ENCODE assay signal across 15 mouse cellular contexts in the genomic region with DNA sequence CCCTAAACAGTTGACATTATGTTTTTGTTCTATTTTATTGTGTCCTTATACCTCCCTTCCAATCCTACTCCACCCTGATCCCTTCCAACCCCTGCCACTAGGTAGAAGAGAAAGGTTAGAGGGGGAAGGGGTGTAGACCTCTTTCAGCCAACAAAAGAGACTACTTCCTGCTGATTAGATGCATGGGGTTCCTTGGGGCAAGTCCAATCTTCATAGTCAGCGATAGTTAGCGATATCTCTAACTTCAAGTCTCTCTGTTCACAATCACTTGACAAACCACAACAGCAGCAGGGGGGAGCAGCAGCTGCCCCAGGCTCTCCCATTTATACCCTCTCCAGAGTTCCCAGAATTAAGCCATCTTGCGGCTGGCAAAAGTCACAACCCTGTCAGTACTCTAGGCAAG. TPM values are rescaled to one million over a fixed set of nuclear protein-coding genes. Genes with fewer than 3 reads are reported as not detected.
DNase-seq lines count a peak whose midpoint lies in the region; ATAC-seq lines count a peak whose summit lies in the region.
"Had no signal": no experiment of that assay in that cellular context is flagged by ENCODE, and none has a peak within 500 bp of the region (broad histone marks: within the 10 kb centered on the region; RNA-seq: fewer than 3 reads in every experiment).

No protein-coding gene starts in this region.

- DNase-seq in CD4-positive, CD25-positive, alpha-beta regulatory T cell, adult 2 months (ENCODE audit: low read depth, low spot score): peak; percentile 23
- no peak for DNase-seq in hindbrain, embryonic 10.5 days (ENCODE audit: low spot score)
- no peak for DNase-seq in frontal cortex, postnatal 10 days (ENCODE audit: low spot score in 2 of 2)
- DNase-seq: cerebellum, adult 11 months; kidney, adult 8-10 months; right cerebral cortex, postnatal 25 days had no signal

- WGBS in limb, embryonic 15.5 days: 39% methylated on average over 3 of the region's 3 CpGs
- WGBS in hindbrain, embryonic 10.5 days: 70% methylated on average over 3 of the region's 3 CpGs

- H3K27ac ChIP-seq in limb, embryonic 15.5 days: peak overlapping the region; percentile 99
- no peak overlapping the region for H3K27ac ChIP-seq in hindbrain, embryonic 10.5 days
- H3K27ac ChIP-seq: hindbrain, embryonic 15.5 days; lung, embryonic 15.5 days; midbrain, embryonic 12.5 days had no signal

- peak overlapping the region; percentile 53 for H3K4me3 ChIP-seq in megakaryocyte, embryonic 14.5 days (replicated peaks)
- no peak overlapping the region for H3K4me3 ChIP-seq in limb, embryonic 15.5 days
- H3K4me3 ChIP-seq in hindbrain, embryonic 10.5 days: no peak overlapping the region
- H3K4me3 ChIP-seq: hindbrain, embryonic 15.5 days; layer of hippocampus, adult 2 months; lung, embryonic 15.5 days; midbrain, embryonic 12.5 days had no signal

- H3K9ac ChIP-seq in limb, embryonic 15.5 days: no peak overlapping the region
- H3K9ac ChIP-seq: hindbrain, embryonic 15.5 days; lung, embryonic 15.5 days; midbrain, embryonic 12.5 days had no signal

- peaks cover 74% of the 10 kb centered on the region for H3K4me1 ChIP-seq in megakaryocyte, embryonic 14.5 days
- H3K4me1 ChIP-seq in limb, embryonic 15.5 days: peaks cover 57% of the 10 kb centered on the region
- peaks cover 41% of the 10 kb centered on the region for H3K4me1 ChIP-seq in hindbrain, embryonic 10.5 days (replicated peaks)

- H3K9me3 ChIP-seq in megakaryocyte, embryonic 14.5 days: no peaks in the 10 kb centered on the region
- no peaks in the 10 kb centered on the region for H3K9me3 ChIP-seq in limb, embryonic 15.5 days
- 0 out of 2 replicates have a peak, but pooled peaks cover 2% of the 10 kb centered on the region for H3K9me3 ChIP-seq in hindbrain, embryonic 10.5 days
- H3K9me3 ChIP-seq: hindbrain, embryonic 15.5 days; lung, embryonic 15.5 days; midbrain, embryonic 12.5 days had no signal

- H3K27me3 ChIP-seq in megakaryocyte, embryonic 14.5 days (replicated peaks): no peaks in the 10 kb centered on the region
- H3K27me3 ChIP-seq in limb, embryonic 15.5 days: no peaks in the 10 kb centered on the region
- no peaks in the 10 kb centered on the region for H3K27me3 ChIP-seq in hindbrain, embryonic 10.5 days (ENCODE audit: insufficient read depth, poor library complexity, severe bottlenecking)
- H3K27me3 ChIP-seq: hindbrain, embryonic 15.5 days; lung, embryonic 15.5 days; midbrain, embryonic 12.5 days had no signal

- H3K4me2 ChIP-seq in limb, embryonic 15.5 days: no peak overlapping the region
- H3K4me2 ChIP-seq: hindbrain, embryonic 15.5 days; lung, embryonic 15.5 days; midbrain, embryonic 12.5 days had no signal

- peaks cover 21% of the 10 kb centered on the region for H3K36me3 ChIP-seq in megakaryocyte, embryonic 14.5 days (replicated peaks; ENCODE audit: low read length)
- H3K36me3 ChIP-seq in limb, embryonic 15.5 days: peaks cover 6% of the 10 kb centered on the region; the same call in 1 of the 2 replicates
- H3K36me3 ChIP-seq in hindbrain, embryonic 10.5 days: peaks cover 7% of the 10 kb centered on the region
- H3K36me3 ChIP-seq: lung, embryonic 15.5 days had no signal

- no peak for ATAC-seq in CD4-positive, CD25-positive, alpha-beta regulatory T cell, adult 4 months
- no peak for ATAC-seq in megakaryocyte, adult 5-6 weeks (ENCODE audit: poor library complexity, severe bottlenecking)
- no peak for ATAC-seq in limb, embryonic 15.5 days (ENCODE audit: insufficient number of reproducible peaks, low FRiP score, low TSS enrichment, low read depth)
- ATAC-seq in frontal cortex, adult (ENCODE audit: low TSS enrichment): no peak

RNA-seq across cellular contexts. Expression of a gene that starts 2.3 kb away (rescaled TPM):
- 10 to 100 TPM; 11.9 to 18.9 TPM for polyA plus RNA-seq in CD4-positive, CD25-positive, alpha-beta regulatory T cell, adult 4 months (2017; shearing (Covaris generic))
- polyA plus RNA-seq in megakaryocyte, embryonic 14.5 days (2012; ENCODE audit: insufficient read depth, low replicate concordance): 46.1 and 70.6 TPM in 2 replicates
- total RNA-seq in megakaryocyte, adult 5-6 weeks (2015): 24.3 and 29.1 TPM in 2 replicates
- total RNA-seq in megakaryocyte, adult 5-6 weeks (2017): 32.3 and 41.7 TPM in 2 replicates
- polyA plus RNA-seq in limb, embryonic 15.5 days (2015; fragmentation: Nextera tagmentation; extraction: Ambion mirVana): 59.2 and 69.7 TPM in 2 replicates
- 57.0 and 58.2 TPM in 2 replicates for polyA plus RNA-seq in hindbrain, embryonic 10.5 days (2016; fragmentation: Nextera tagmentation; extraction: Ambion mirVana)
